Mouse (Mus musculus) erythroblast, embryonic 14.5 days (primary cell): ENCODE data around the gene Adamts7. TPM values are rescaled to one million over a fixed set of nuclear protein-coding genes. Genes with fewer than 3 reads are reported as not detected.

ENCODE experiments used
- H3K27me3 ChIP-seq: 2 replicates; pipeline ENCODE4 v1.6.1; 2012; ENCODE audit warnings: inconsistent platforms; ENCODE audit not compliant: control insufficient read depth
- H3K36me3 ChIP-seq: 2 replicates; pipeline ENCODE4 v1.6.1; 2012; ENCODE audit warnings: mild to moderate bottlenecking, inconsistent platforms; ENCODE audit not compliant: control insufficient read depth
- H3K4me1 ChIP-seq: 2 replicates; pipeline ENCODE4 v1.6.1; 2012; ENCODE audit warnings: inconsistent platforms; ENCODE audit not compliant: control insufficient read depth
- H3K4me3 ChIP-seq: replicated peaks from 2 replicates; pipeline ENCODE3; 2012; ENCODE audit warnings: moderate library complexity, mild to moderate bottlenecking, inconsistent platforms
- H3K9me3 ChIP-seq: 2 replicates; pipeline ENCODE4 v1.6.1; 2012; ENCODE audit warnings: low read length, inconsistent platforms, mixed read lengths; ENCODE audit not compliant: control insufficient read depth
- GATA1 ChIP-seq: IDR thresholded peaks from 2 replicates; pipeline ENCODE4 v1.6.1; 2012; ENCODE audit warnings: low read length, inconsistent platforms, mixed read lengths
- TAL1 ChIP-seq: IDR thresholded peaks from 3 replicates; pipeline ENCODE4 v1.6.1; 2012; ENCODE audit warnings: low read length, inconsistent platforms, mixed read lengths
- polyA plus RNA-seq: library from polyadenylated mRNA; stranded (reverse); fragments of >175 nt; gene quantifications from 2 replicates; pipeline ENCODE4 v1.2.3, GENCODE M21; 2012

Adamts7 gene
- polyA plus RNA-seq, 1 experiment: 0.01 TPM

GRCm38 (mm10) chr9:90201541-90201940 is 38.7 kb downstream of the Adamts7 start:
- no peak for TF ChIP-seq GATA1
- TF ChIP-seq TAL1: no peak
- Histone ChIP-seq H3K36me3 (peaks cover 63% of the 10 kb centered on the region), H3K9me3 (no peaks in the 10 kb centered on the region), H3K4me3 (no peak overlapping the region), H3K4me1 (peaks cover under 1% of the 10 kb centered on the region), H3K27me3 (no peaks in the 10 kb centered on the region)

DNA sequence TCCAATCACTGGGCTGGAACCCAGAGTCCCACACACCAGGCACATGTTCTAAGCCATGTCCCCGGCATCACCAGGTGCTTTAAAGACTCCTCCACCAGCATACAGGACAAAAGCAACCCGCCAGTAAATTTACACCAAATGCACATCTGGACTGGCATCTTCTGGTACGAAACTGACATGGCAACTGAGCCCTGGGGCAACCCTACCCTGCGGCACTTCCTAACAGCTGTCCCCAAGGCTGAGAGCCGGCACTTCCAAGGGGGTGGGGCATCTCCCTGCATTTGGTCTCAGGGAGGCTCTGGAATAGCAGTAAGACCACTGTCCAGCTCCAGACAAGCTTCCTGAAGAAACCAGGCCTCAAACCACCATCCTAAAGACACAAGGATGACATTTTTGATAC is 40.4 kb downstream of the Adamts7 start:
- peaks cover 80% of the 10 kb centered on the region for H3K36me3 ChIP-seq
- no peaks in the 10 kb centered on the region for H3K27me3 ChIP-seq
- peaks cover 9% of the 10 kb centered on the region for H3K4me1 ChIP-seq
- TF ChIP-seq GATA1: no peak
- no peak for TF ChIP-seq TAL1
- H3K9me3 ChIP-seq: no peaks in the 10 kb centered on the region
- H3K4me3 ChIP-seq: no peak overlapping the region

DNA sequence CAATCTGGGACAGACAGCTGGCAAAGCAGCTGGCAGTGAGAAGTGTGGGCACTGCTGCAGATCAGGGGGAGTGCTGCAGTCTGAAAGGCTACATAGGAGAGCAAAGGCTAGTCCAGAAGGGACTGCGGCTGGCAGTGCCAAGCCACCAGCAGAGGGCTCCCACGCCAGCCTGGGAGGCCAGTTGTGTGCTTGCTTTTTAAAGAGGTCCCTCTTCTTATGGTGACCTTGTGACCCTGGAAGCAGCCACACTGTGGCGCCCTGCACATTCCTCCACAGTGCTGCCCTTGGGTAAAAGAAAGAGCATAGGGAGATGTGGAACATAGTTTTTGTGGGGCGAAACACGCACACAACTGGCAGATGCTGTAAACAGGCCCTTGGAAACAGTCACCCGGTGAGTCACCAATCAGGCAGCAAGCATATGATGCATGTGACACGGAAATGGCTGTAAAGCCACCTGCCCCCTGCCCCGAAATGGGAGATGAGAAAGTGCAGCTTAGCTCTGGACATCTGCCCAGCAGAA is 41.6 kb downstream of the Adamts7 start:
- no peak overlapping the region for H3K4me3 ChIP-seq
- TF ChIP-seq GATA1 (no peak), TAL1 (no peak)
- no peaks in the 10 kb centered on the region for H3K27me3 ChIP-seq
- peaks cover 9% of the 10 kb centered on the region for H3K4me1 ChIP-seq
- H3K36me3 ChIP-seq: peaks cover 91% of the 10 kb centered on the region
- no peaks in the 10 kb centered on the region for H3K9me3 ChIP-seq

DNA sequence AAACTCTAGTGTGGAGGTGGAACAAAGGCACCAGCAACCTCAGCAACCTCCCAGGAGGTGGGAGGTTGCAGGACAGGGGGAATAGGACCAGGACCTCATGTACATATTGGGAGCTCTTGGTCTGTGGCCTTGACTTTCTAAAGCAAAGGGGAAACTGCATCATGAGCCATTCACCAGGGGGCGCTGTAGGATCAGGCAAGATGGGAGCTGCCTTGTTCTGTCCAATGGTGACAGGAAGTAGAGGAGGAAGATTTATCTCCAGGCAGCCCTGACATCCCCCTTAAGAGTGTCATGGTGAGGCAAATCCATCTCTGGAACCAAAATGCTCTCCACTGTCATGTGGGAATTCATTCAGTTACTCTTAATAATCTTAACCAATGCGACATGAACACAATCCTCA is 43.6 kb downstream of the Adamts7 start:
- TF ChIP-seq TAL1: no peak
- TF ChIP-seq GATA1: no peak
- Histone ChIP-seq H3K36me3 (peaks cover 98% of the 10 kb centered on the region), H3K4me3 (no peak overlapping the region), H3K4me1 (peaks cover 9% of the 10 kb centered on the region), H3K9me3 (no peaks in the 10 kb centered on the region), H3K27me3 (no peaks in the 10 kb centered on the region)

GRCm38 (mm10) chr9:90207808-90208207 is 44.9 kb downstream of the Adamts7 start:
- no peak for TF ChIP-seq GATA1
- no peak for TF ChIP-seq TAL1
- no peak overlapping the region for H3K4me3 ChIP-seq
- peaks cover 98% of the 10 kb centered on the region for H3K36me3 ChIP-seq

DNA sequence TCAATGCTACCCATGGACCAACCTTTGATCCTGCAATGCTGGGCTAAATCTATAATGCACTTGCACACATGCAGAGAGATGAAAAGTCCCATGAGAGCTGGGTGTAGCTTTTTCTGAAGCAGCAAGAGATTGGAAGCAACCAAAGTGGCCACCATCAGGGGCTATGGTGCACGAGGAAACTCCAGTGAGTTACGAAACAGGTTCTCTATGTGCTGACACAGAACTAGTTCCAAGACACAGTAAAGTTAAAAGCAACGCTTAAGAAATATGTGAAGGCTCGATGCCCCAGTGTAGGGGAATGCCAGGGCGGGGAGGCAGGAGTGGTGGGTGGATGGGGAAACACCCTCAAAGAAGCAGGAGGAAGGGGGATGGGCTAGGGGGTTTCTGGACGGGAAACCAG is 45.8 kb downstream of the Adamts7 start:
- H3K36me3 ChIP-seq: peaks cover 98% of the 10 kb centered on the region
- H3K27me3 ChIP-seq: no peaks in the 10 kb centered on the region
- no peak overlapping the region for H3K4me3 ChIP-seq
- H3K4me1 ChIP-seq: peaks cover 9% of the 10 kb centered on the region
- TF ChIP-seq TAL1 (no peak), GATA1 (no peak)
- no peaks in the 10 kb centered on the region for H3K9me3 ChIP-seq

More at GRCm38 (mm10) chr9:90207808-90208207, 44.9 kb downstream of the Adamts7 start:
- Histone ChIP-seq H3K9me3 (no peaks in the 10 kb centered on the region), H3K4me1 (peaks cover 9% of the 10 kb centered on the region), H3K27me3 (no peaks in the 10 kb centered on the region)

DNA sequence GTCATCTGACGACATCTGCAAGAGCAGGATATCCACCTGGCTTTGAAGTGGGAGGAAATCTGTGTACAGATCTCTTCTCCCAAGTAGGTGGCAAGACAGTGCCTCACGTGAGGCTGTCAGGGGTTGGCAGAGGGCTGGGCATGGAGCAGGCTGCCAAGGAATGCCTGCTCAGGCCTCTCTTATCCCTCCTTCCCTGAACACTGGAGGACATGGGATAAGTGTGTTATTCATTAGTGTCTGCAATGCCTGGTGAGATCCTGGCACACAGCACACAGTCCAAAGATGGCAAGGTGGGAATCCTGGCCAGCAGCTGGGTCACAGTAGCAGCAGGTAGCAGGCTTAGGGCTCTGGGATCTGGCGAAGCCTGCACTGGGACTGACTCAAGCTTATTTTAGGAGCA is 50.3 kb downstream of the Adamts7 start:
- Histone ChIP-seq H3K36me3 (peaks cover 96% of the 10 kb centered on the region), H3K9me3 (no peaks in the 10 kb centered on the region), H3K4me1 (peaks cover 6% of the 10 kb centered on the region), H3K4me3 (no peak overlapping the region), H3K27me3 (no peaks in the 10 kb centered on the region)
- no peak for TF ChIP-seq TAL1
- no peak for TF ChIP-seq GATA1

DNA sequence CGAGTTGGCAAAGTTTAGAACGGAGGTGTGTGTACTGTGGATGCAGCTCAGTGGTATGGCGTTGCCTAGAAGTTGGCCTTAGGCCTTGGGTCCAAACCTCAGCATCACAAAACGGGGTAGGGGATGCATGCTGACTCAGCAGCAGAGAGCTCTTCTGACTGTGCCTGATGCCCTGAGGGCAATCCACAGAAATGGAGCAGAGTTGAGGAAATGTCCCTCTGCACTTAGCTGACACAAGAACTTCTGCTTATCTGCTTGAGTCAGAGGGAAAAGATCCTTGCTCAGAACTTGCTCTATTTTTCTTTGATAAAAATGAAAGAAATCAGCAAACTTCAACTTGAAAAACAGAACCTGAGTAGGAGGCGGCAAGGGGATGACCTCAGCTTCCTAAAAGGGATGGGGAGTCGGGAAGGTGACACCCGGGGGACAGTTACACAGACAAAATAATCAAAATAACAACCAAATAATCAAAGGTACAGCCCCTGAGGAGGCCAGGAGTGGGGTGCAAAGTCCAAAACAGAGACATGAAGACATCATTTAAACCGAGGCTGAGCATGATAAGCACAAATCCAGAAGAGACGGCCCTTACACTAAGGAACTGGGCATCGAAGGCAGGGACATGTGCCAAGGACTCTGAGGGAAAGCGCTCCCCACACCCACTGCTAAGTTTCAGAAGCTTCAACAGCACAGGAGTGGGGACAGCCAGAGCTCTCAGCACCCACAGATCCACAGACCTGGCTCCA is 53.6 kb downstream of the Adamts7 start:
- TF ChIP-seq GATA1 (no peak), TAL1 (no peak)
- Histone ChIP-seq H3K27me3 (no peaks in the 10 kb centered on the region), H3K36me3 (peaks cover 97% of the 10 kb centered on the region), H3K4me3 (no peak overlapping the region), H3K9me3 (no peaks in the 10 kb centered on the region), H3K4me1 (peaks cover 6% of the 10 kb centered on the region)

- TF ChIP-seq TAL1 (no peak), GATA1 (no peak)
- peaks cover 98% of the 10 kb centered on the region for H3K36me3 ChIP-seq
- H3K27me3 ChIP-seq: no peaks in the 10 kb centered on the region
- H3K4me3 ChIP-seq: no peak overlapping the region
- peaks cover 6% of the 10 kb centered on the region for H3K4me1 ChIP-seq
- no peaks in the 10 kb centered on the region for H3K9me3 ChIP-seq
Measured at GRCm38 (mm10) chr9:90217501-90217900, 54.6 kb downstream of the Adamts7 start.
